Mouse (Mus musculus): ENCODE results near the gene Srsf6. TPM values are rescaled to one million over a fixed set of nuclear protein-coding genes. Genes with fewer than 3 reads are reported as not detected.
"Not testable (repeated sequence)": the region's sequence is repeated elsewhere in the genome, so short reads cannot be mapped to it uniquely, and the experiment has no call there.

Srsf6 gene
- 237 and 254 TPM in 2 replicates for polyA plus RNA-seq (2015; fragmentation: Nextera tagmentation; extraction: Ambion mirVana)

- Histone ChIP-seq H3K27ac (peak within 1 kb of the TSS; percentile 98), H3K36me3 (peaks cover 33% of the 10 kb centered on the region), H3K4me3 (peak within 1 kb of the TSS; percentile 89), H3K9ac (peak within 1 kb of the TSS; percentile 100), H3K27me3 (peaks cover 8% of the 10 kb centered on the region), H3K4me1 (peaks cover 9% of the 10 kb centered on the region), H3K9me3 (no peaks in the 10 kb centered on the region), H3K4me2 (peak within 1 kb of the TSS; percentile 84)
- ATAC-seq (ENCODE audit: insufficient number of reproducible peaks, insufficient read depth, low FRiP score, low TSS enrichment, low read depth) = peak; percentile 89
- under 1% methylated on average over 54 of the region's 68 CpGs for WGBS
These were observed at the start of gene Srsf6 for GRCm38 (mm10) chr2:162931123-162931673. Gene Srsf6, plus strand, starts transcription at chr2:162931528.

GRCm38 (mm10) chr2:162884101-162884500, 47.2 kb upstream of the Srsf6 start:
- Histone ChIP-seq H3K27ac (no peak overlapping the region), H3K9ac (no peak overlapping the region), H3K36me3 (no peaks in the 10 kb centered on the region), H3K4me3 (no peak overlapping the region), H3K4me2 (no peak overlapping the region), H3K27me3 (no peaks in the 10 kb centered on the region), H3K4me1 (peaks cover 3% of the 10 kb centered on the region), H3K9me3 (no peaks in the 10 kb centered on the region)
- 66% methylated on average over 2 of the region's 2 CpGs for WGBS
- no peak for ATAC-seq (ENCODE audit: insufficient number of reproducible peaks, insufficient read depth, low FRiP score, low TSS enrichment, low read depth)

- 73% methylated on average over 5 of the region's 5 CpGs for WGBS
- H3K4me2 ChIP-seq = no peak overlapping the region
- H3K27me3 ChIP-seq = no peaks in the 10 kb centered on the region
- H3K4me3 ChIP-seq = no peak overlapping the region
- H3K4me1 ChIP-seq = peaks cover 3% of the 10 kb centered on the region
- H3K36me3 ChIP-seq = no peaks in the 10 kb centered on the region
- no peak for ATAC-seq (ENCODE audit: insufficient number of reproducible peaks, insufficient read depth, low FRiP score, low TSS enrichment, low read depth)
- H3K9me3 ChIP-seq = no peaks in the 10 kb centered on the region
- no peak overlapping the region for H3K9ac ChIP-seq
- H3K27ac ChIP-seq = no peak overlapping the region
These were observed 44.2 kb upstream of the Srsf6 start for GRCm38 (mm10) chr2:162887121-162887520.

- Histone ChIP-seq H3K4me2 (no peak overlapping the region), H3K4me3 (no peak overlapping the region), H3K4me1 (peaks cover 3% of the 10 kb centered on the region), H3K27ac (no peak overlapping the region), H3K36me3 (no peaks in the 10 kb centered on the region), H3K9me3 (no peaks in the 10 kb centered on the region), H3K9ac (no peak overlapping the region), H3K27me3 (no peaks in the 10 kb centered on the region)
- WGBS = 76% methylated on average over 8 of the region's 8 CpGs
- ATAC-seq (ENCODE audit: insufficient number of reproducible peaks, insufficient read depth, low FRiP score, low TSS enrichment, low read depth) = no peak
These were observed 42.7 kb upstream of the Srsf6 start for GRCm38 (mm10) chr2:162888677-162889076.

- Histone ChIP-seq H3K4me3 (no peak overlapping the region), H3K9me3 (no peaks in the 10 kb centered on the region), H3K27ac (0 out of 2 replicates have a peak overlapping the region, but pooled peaks have one; percentile 13), H3K36me3 (no peaks in the 10 kb centered on the region), H3K27me3 (no peaks in the 10 kb centered on the region), H3K4me2 (no peak overlapping the region), H3K4me1 (peaks cover 3% of the 10 kb centered on the region), H3K9ac (no peak overlapping the region)
- 66% methylated on average over 7 of the region's 7 CpGs for WGBS
- no peak for ATAC-seq (ENCODE audit: insufficient number of reproducible peaks, insufficient read depth, low FRiP score, low TSS enrichment, low read depth)
These were observed 42.1 kb upstream of the Srsf6 start for GRCm38 (mm10) chr2:162889191-162889590.

- no peak overlapping the region for H3K4me3 ChIP-seq
- H3K27ac ChIP-seq = no peak overlapping the region
- H3K4me1 ChIP-seq = peaks cover 3% of the 10 kb centered on the region
- H3K9ac ChIP-seq = no peak overlapping the region
- no peaks in the 10 kb centered on the region for H3K9me3 ChIP-seq
- ATAC-seq (ENCODE audit: insufficient number of reproducible peaks, insufficient read depth, low FRiP score, low TSS enrichment, low read depth) = no peak
- H3K36me3 ChIP-seq = no peaks in the 10 kb centered on the region
- 81% methylated on average over 12 of the region's 12 CpGs for WGBS
- no peaks in the 10 kb centered on the region for H3K27me3 ChIP-seq
- H3K4me2 ChIP-seq = no peak overlapping the region
These were observed 41.6 kb upstream of the Srsf6 start for GRCm38 (mm10) chr2:162889731-162890130.

GRCm38 (mm10) chr2:162892979-162893378, 38.3 kb upstream of the Srsf6 start:
- H3K36me3 ChIP-seq; H3K27me3 ChIP-seq; H3K4me3 ChIP-seq; H3K27ac ChIP-seq; H3K4me1 ChIP-seq; H3K9ac ChIP-seq; ATAC-seq (ENCODE audit: insufficient number of reproducible peaks, insufficient read depth, low FRiP score, low TSS enrichment, low read depth); H3K4me2 ChIP-seq; H3K9me3 ChIP-seq: not testable (repeated sequence)
- 83% methylated on average over 3 of the region's 3 CpGs for WGBS

GRCm38 (mm10) chr2:162899256-162899655, 32.1 kb upstream of the Srsf6 start:
- not testable (repeated sequence) for H3K27ac ChIP-seq; ATAC-seq (ENCODE audit: insufficient number of reproducible peaks, insufficient read depth, low FRiP score, low TSS enrichment, low read depth); H3K36me3 ChIP-seq; H3K9me3 ChIP-seq; H3K9ac ChIP-seq; H3K27me3 ChIP-seq; H3K4me3 ChIP-seq; H3K4me2 ChIP-seq; H3K4me1 ChIP-seq
- 91% methylated on average over 20 of the region's 20 CpGs for WGBS

GRCm38 (mm10) chr2:162899880-162900589, 31.3 kb upstream of the Srsf6 start:
- Histone ChIP-seq H3K27ac (no peak overlapping the region), H3K4me2 (no peak overlapping the region), H3K4me1 (no peaks in the 10 kb centered on the region), H3K27me3 (no peaks in the 10 kb centered on the region), H3K9ac (no peak overlapping the region), H3K36me3 (no peaks in the 10 kb centered on the region), H3K9me3 (no peaks in the 10 kb centered on the region), H3K4me3 (no peak overlapping the region)
- ATAC-seq (ENCODE audit: insufficient number of reproducible peaks, insufficient read depth, low FRiP score, low TSS enrichment, low read depth) = no peak
- WGBS = 72% methylated on average over 12 of the region's 12 CpGs

- WGBS = 29% methylated on average over 2 of the region's 2 CpGs
- ATAC-seq (ENCODE audit: insufficient number of reproducible peaks, insufficient read depth, low FRiP score, low TSS enrichment, low read depth) = no peak
- Histone ChIP-seq H3K4me1 (no peaks in the 10 kb centered on the region), H3K36me3 (no peaks in the 10 kb centered on the region), H3K4me2 (no peak overlapping the region), H3K27me3 (no peaks in the 10 kb centered on the region), H3K4me3 (no peak overlapping the region), H3K27ac (no peak overlapping the region), H3K9ac (no peak overlapping the region), H3K9me3 (no peaks in the 10 kb centered on the region)
These were observed 30.8 kb upstream of the Srsf6 start for GRCm38 (mm10) chr2:162900590-162900916.

GRCm38 (mm10) chr2:162905902-162906301, 25.4 kb upstream of the Srsf6 start:
- Histone ChIP-seq H3K36me3 (no peaks in the 10 kb centered on the region), H3K27me3 (no peaks in the 10 kb centered on the region; the same call in 1 of the 2 replicates), H3K4me1 (no peaks in the 10 kb centered on the region), H3K9me3 (no peaks in the 10 kb centered on the region), H3K4me2 (no peak overlapping the region), H3K9ac (no peak overlapping the region), H3K27ac (no peak overlapping the region), H3K4me3 (no peak overlapping the region)
- WGBS = 50% methylated on average over 4 of the region's 4 CpGs
- no peak for ATAC-seq (ENCODE audit: insufficient number of reproducible peaks, insufficient read depth, low FRiP score, low TSS enrichment, low read depth)

GRCm38 (mm10) chr2:162908052-162908491, 23.3 kb upstream of the Srsf6 start:
- Histone ChIP-seq H3K4me2 (0 out of 2 replicates have a peak overlapping the region, but pooled peaks have one; percentile 3), H3K27me3 (no peaks in the 10 kb centered on the region; the same call in 1 of the 2 replicates), H3K27ac (no peak overlapping the region), H3K36me3 (no peaks in the 10 kb centered on the region), H3K9ac (no peak overlapping the region), H3K9me3 (no peaks in the 10 kb centered on the region), H3K4me3 (no peak overlapping the region), H3K4me1 (no peaks in the 10 kb centered on the region)
- WGBS = 47% methylated on average over 16 of the region's 16 CpGs
- no peak for ATAC-seq (ENCODE audit: insufficient number of reproducible peaks, insufficient read depth, low FRiP score, low TSS enrichment, low read depth)
